Mouse (Mus musculus) thymus, adult 2 months (tissue): ENCODE measurements around the gene Fsd1. TPM values are rescaled to one million over a fixed set of nuclear protein-coding genes. Genes with fewer than 3 reads are reported as not detected.

Experiments
- DNase-seq: peaks from one replicate; pipeline ENCODE4 v3.0.0; 2021
- H3K27ac ChIP-seq: fragments of 200-500 bp; 2 replicates; pipeline ENCODE4 v1.5.1; 2012; ENCODE audit warnings: low read length, control low read depth; ENCODE audit not compliant: control insufficient read depth, insufficient read depth
- H3K27me3 ChIP-seq: fragments of 200-500 bp; 2 replicates; pipeline ENCODE4 v1.6.1; 2012; ENCODE audit warnings: mild to moderate bottlenecking, low read length, moderate library complexity, mixed read lengths; ENCODE audit not compliant: control insufficient read depth, insufficient read depth
- H3K36me3 ChIP-seq: fragments of 200-500 bp; 2 replicates; pipeline ENCODE4 v1.6.1; 2012; ENCODE audit warnings: mild to moderate bottlenecking, low read length, moderate library complexity; ENCODE audit not compliant: control insufficient read depth, insufficient read depth
- H3K4me1 ChIP-seq: fragments of 200-500 bp; replicated peaks from 2 replicates; pipeline ENCODE4 v1.6.1; 2012; ENCODE audit warnings: low read length; ENCODE audit not compliant: control insufficient read depth, insufficient read depth
- H3K4me3 ChIP-seq: fragments of 200-500 bp; 2 replicates; pipeline ENCODE4 v1.5.1; 2012; ENCODE audit warnings: mild to moderate bottlenecking, low read length, control low read depth, moderate library complexity; ENCODE audit not compliant: control insufficient read depth, insufficient read depth
- CTCF ChIP-seq: fragments of 200-500 bp; IDR thresholded peaks from 2 replicates; pipeline ENCODE4 v1.5.1; 2012; ENCODE audit warnings: mild to moderate bottlenecking, control low read depth, low read length, moderate library complexity, borderline replicate concordance; ENCODE audit not compliant: control insufficient read depth, poor library complexity, insufficient read depth; ENCODE audit errors: extremely low read depth
- POLR2A ChIP-seq: fragments of 200-500 bp; IDR thresholded peaks from 2 replicates; pipeline ENCODE4 v1.6.1; 2012; ENCODE audit warnings: mild to moderate bottlenecking, low read length, control low read depth, moderate library complexity; ENCODE audit not compliant: control insufficient read depth, poor library complexity, insufficient read depth; ENCODE audit errors: extremely low read depth
- WGBS: fragments of 180-500 bp; shearing (Covaris S2); methylation state at CpG from one replicate; pipeline ENCODE4 v1.1.7; 2018; 5-methylcytosine and 5-hydroxymethylcytosine counted together
- polyA plus RNA-seq: library from polyadenylated mRNA; depleted of rRNA; stranded (reverse); fragments of >200 nt; gene quantifications from 2 replicates; pipeline ENCODE4 v1.2.3, GENCODE M21; 2012

Gene Fsd1
- polyA plus RNA-seq, 1 experiment, result 0.26 TPM

GRCm38 (mm10) chr17:55950601-55951000 lies 35.7 kb upstream of the Fsd1 start:
- TF ChIP-seq POLR2A, result no peak
- TF ChIP-seq CTCF, result no peak
- WGBS, result 95% methylated on average over 9 of the region's 9 CpGs
- no peak overlapping the region for H3K27ac ChIP-seq
- no peaks in the 10 kb centered on the region for H3K36me3 ChIP-seq
- no peak overlapping the region for H3K4me3 ChIP-seq
- DNase-seq, result no peak
- no peaks in the 10 kb centered on the region for H3K27me3 ChIP-seq
- no peaks in the 10 kb centered on the region for H3K4me1 ChIP-seq

GRCm38 (mm10) chr17:55952041-55952440 lies 34.3 kb upstream of the Fsd1 start:
- Histone ChIP-seq H3K36me3 (no peaks in the 10 kb centered on the region), H3K27ac (no peak overlapping the region), H3K27me3 (no peaks in the 10 kb centered on the region), H3K4me3 (no peak overlapping the region), H3K4me1 (no peaks in the 10 kb centered on the region)
- no peak for TF ChIP-seq CTCF
- TF ChIP-seq POLR2A, result no peak
- DNase-seq, result no peak

DNA sequence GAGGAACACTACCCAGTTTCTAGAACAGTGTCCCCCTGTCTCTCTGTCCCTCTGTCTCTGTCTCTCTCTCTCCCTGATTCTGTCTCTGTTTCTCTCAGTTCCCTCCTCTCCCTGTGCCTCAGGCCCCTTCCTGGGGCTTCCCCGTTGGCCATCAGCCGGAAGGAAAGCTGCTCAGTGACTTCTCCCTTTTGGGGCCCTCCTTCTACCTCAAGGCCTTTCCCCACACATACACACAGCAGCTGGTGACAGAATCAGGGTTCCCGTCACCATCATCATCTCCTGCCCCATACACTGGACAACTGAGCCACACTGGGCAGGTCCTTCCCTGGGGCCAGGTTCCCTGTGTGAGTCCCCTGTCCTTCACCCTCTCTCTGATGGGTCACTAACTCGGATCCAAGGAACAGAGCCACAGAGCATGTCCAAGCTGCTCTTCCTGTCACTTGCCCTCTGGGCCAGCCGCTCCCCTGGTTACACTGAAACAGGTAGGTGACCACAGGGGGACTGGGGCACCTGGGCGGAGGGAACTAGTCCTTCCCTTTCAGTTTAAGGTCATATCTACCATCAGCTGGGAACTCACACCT lies 33.8 kb upstream of the Fsd1 start, which contains the start of gene Ebi3:
Gene Ebi3, plus strand, starts transcription at position 194 of the 581 bp plus-strand sequence.
- WGBS, result 46% methylated on average over 6 of the region's 6 CpGs
- H3K4me1 ChIP-seq, result no peaks in the 10 kb centered on the region
- no peaks in the 10 kb centered on the region for H3K36me3 ChIP-seq
- no peak for DNase-seq
- H3K27me3 ChIP-seq, result no peaks in the 10 kb centered on the region
- no peak within 1 kb of the TSS for H3K27ac ChIP-seq
- TF ChIP-seq CTCF (no peak), POLR2A (no peak)
- H3K4me3 ChIP-seq, result no peak within 1 kb of the TSS

- Histone ChIP-seq H3K36me3 (no peaks in the 10 kb centered on the region), H3K27me3 (no peaks in the 10 kb centered on the region), H3K4me3 (no peak overlapping the region), H3K27ac (no peak overlapping the region), H3K4me1 (peaks cover 5% of the 10 kb centered on the region)
- DNase-seq, result no peak
- WGBS, result 83% methylated on average over 6 of the region's 6 CpGs
- TF ChIP-seq POLR2A, result no peak
- TF ChIP-seq CTCF, result no peak
Observed at GRCm38 (mm10) chr17:55953751-55954150, 32.6 kb upstream of the Fsd1 start.

GRCm38 (mm10) chr17:55954229-55954628 lies 32.1 kb upstream of the Fsd1 start:
- Histone ChIP-seq H3K4me3 (no peak overlapping the region), H3K27me3 (no peaks in the 10 kb centered on the region), H3K27ac (no peak overlapping the region), H3K4me1 (peaks cover 5% of the 10 kb centered on the region), H3K36me3 (no peaks in the 10 kb centered on the region)
- TF ChIP-seq CTCF, result no peak
- TF ChIP-seq POLR2A, result no peak
- no peak for DNase-seq
- WGBS, result 48% methylated on average over 16 of the region's 16 CpGs

GRCm38 (mm10) chr17:55956129-55956528 lies 30.2 kb upstream of the Fsd1 start:
- Histone ChIP-seq H3K27me3 (no peaks in the 10 kb centered on the region), H3K27ac (no peak overlapping the region), H3K4me3 (no peak overlapping the region), H3K36me3 (no peaks in the 10 kb centered on the region), H3K4me1 (peaks cover 10% of the 10 kb centered on the region)
- no peak for TF ChIP-seq POLR2A
- TF ChIP-seq CTCF, result no peak
- no peak for DNase-seq
- WGBS, result 95% methylated on average over 26 of the region's 26 CpGs

DNA sequence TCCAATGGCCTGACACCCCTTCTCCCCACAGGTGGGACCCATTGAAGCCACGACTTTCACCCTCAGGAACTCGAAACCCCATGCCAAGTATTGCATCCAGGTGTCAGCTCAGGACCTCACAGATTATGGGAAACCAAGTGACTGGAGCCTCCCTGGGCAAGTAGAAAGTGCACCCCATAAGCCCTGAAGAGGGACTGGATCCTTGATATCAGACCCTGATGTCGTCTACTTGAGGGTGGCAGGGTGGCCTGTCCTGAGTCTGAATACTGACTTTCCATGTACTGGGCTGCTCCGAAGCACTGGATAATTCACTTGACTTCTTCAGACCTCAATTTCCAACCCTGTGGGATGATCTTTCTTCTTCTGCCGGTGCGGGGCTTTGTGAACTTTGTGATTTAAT lies 29.7 kb upstream of the Fsd1 start:
- WGBS, result 87% methylated on average over 6 of the region's 6 CpGs
- Histone ChIP-seq H3K27ac (no peak overlapping the region), H3K27me3 (no peaks in the 10 kb centered on the region), H3K4me1 (peaks cover 10% of the 10 kb centered on the region), H3K4me3 (no peak overlapping the region), H3K36me3 (no peaks in the 10 kb centered on the region)
- TF ChIP-seq CTCF, result no peak
- TF ChIP-seq POLR2A, result no peak
- no peak for DNase-seq
